Mouse (Mus musculus): ENCODE measurements around the gene Cpne5. TPM values are rescaled to one million over a fixed set of nuclear protein-coding genes. Genes with fewer than 3 reads are reported as not detected.
"Not testable (repeated sequence)": the region's sequence is repeated elsewhere in the genome, so short reads cannot be mapped to it uniquely, and the experiment has no call there.

The Cpne5 gene
- total RNA-seq (2017), result 1.4 and 1.8 TPM in 2 replicates

DNA sequence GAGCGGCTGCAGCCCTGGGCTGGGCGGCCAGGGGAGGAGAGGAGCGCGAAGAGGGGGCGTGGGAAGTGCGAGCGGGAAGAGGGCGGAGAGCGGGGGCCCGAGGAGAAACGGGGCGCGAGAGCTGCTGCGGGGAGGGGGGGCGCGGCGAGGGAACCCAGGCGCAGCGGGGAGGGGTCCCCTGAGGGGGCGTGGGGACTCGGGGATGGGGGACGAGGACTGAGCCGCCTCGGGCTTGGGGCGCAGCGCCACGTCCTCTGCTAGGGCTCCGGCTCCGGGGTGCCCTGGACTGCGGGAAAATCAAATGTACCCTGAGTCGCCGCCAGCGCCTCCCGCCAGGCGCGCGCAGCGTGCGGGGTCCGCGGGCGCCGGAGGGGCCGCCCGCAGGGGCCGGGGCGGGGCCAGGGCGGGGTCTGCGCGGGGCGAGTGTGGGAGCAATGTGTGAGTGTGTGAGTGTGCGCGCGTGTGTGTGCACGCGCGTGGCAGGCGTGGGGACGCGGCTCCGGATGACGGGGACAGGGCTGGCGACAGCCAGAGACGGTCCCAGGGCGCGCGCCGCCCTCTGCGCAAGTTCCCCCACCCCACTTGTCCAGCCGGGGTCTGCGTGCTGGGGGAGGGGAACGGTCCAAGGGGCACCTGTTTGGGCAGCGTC lies at the start of gene Cpne5:
TSS of gene Cpne5 (minus strand) at position 396 of the 649 bp plus-strand sequence.
- ATAC-seq (ENCODE audit: extremely low read depth, insufficient number of reproducible peaks, low FRiP score, poor library complexity, severe bottlenecking), result no peak

DNA sequence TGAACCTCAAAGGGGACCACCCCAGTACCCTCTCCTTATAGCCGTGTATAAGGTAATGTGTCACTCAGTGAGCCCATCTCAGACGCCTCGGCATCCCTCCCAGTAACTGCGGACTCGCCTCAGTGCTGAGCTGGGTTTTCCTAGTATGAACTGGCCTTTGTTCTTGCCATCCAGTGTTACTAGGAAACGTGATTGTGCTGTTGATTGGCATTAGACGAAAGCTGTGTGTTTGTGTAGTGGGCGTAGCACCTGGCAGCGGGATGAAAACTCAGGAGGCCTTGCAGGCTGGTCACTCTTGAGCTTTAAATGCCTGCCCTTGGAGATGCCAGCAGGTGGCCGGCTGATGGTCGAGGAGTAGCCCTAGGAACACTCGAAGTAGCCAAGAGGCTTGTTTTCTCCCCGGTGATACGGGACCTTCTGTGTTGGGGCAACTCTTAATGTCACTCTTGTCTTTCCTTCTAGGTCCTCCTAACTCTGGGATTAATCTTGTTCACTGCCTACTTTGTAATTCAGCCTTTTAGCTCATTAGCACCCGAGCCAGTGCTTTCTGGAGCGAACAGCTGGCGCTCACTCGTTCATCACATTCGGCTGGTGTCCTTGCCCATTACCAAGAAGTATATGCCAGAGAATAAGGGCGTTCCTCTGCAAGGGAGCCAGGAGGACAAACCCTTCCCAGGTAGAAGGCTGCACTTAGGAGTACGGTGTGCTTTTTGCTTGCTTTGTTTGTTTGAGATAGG lies 44.4 kb upstream of the Cpne5 start:
- no peak for ATAC-seq (ENCODE audit: extremely low read depth, insufficient number of reproducible peaks, low FRiP score, poor library complexity, severe bottlenecking)

DNA sequence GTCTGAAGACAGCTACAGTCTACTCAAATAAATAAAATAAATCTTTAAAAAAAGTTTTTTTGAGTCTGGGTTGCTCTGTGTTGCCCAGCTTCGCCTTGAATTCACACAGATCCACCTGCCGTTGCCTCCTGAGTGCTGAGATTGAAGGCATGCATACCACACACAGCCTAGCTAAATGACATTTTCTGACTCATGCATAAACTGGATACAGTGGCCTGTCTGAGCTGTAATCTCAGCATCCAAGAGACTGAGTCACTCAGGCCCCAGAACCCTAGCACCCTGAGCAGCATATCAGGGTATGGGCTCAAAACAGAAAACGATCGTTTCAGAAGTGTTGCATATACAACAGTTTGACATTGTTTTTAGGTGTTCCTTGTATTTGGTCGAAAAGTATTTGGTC lies 43.6 kb upstream of the Cpne5 start:
- no peak for ATAC-seq (ENCODE audit: extremely low read depth, insufficient number of reproducible peaks, low FRiP score, poor library complexity, severe bottlenecking)

DNA sequence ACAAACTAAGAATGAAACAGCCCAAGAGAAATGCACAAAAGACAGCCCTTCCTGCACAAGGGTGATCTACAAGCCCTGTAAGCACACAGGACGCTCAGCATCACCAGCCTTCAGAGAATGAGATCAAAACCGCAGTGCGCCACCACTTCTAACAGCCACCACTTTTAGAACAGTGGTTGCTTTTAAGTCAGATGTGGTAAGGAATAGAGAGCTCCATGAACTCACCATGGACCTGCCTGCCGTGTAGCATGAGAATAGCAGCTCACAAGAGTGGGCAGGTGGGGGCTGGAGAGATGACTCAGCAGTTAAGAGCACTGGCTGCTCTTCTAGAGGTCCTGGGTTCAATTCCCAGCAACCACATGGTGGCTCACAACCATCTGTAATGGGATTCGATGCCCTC lies 42.5 kb upstream of the Cpne5 start:
- 0 out of 2 replicates have a peak, but pooled peaks have one; percentile 26 for ATAC-seq (ENCODE audit: extremely low read depth, insufficient number of reproducible peaks, low FRiP score, poor library complexity, severe bottlenecking)

DNA sequence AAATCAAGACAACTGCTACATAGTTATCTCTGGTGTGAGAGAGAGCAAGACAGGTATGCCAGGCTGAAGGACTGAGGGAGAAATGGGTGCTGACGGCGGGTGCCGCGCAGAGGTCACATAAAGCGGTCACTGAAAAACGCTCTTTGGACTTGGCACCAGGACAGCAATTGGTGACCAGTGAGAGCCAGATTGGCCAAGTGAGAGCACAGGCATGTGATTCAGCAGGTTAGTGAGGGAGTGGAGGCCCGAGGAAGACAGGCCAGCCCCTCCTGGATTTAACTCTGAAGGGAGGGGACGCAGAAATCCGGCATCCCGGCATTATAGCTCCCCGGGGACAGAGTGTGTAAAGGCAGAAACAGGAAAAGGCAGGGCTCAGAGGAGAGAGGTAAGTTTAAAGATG lies 35.9 kb upstream of the Cpne5 start:
- no peak for ATAC-seq (ENCODE audit: extremely low read depth, insufficient number of reproducible peaks, low FRiP score, poor library complexity, severe bottlenecking)

DNA sequence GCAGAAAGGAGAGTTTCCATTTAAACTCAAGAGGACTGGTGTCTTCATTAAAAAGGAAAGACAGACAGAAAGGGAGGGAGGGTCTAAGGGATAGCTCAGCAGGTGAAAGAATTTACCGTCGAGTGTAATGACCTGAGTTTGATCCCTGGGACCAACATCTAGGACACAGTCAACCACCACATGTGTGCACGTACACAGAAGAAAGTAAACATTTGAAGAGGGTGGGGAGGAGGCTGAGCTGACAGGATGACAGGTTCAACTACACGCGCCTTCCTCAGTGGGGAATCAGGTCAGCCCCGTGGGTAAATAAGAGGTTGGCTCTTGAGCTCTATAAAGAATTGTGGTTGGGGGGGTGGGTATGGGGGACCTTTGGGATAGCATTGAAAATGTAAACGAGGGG lies 35.2 kb upstream of the Cpne5 start:
- ATAC-seq (ENCODE audit: extremely low read depth, insufficient number of reproducible peaks, low FRiP score, poor library complexity, severe bottlenecking), result no peak

DNA sequence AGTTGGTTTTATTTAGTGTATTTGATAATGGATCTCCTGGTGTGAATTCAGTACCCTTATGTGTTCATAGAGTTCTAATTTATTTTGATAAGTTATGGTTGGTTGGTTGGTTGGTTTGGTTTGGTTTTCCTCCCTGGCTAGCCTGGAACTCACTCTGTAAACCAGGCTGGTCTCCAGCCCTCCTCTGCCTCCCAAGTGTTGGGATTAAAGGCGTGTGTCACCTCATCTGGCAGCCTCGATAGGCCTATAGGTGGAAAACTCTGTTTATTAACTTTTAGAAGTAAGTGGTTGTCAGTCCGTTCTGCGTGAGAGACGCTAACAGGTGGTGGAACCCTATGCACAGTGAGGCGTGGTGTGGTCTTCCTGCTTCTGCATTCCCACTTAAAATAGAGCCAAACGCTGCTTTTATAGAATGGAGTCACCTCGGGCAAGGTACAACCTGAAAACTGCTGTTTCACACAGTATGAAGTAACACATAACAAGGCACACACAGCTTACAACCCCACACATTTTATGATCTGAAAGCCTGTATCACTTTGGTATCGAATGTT lies 32.3 kb upstream of the Cpne5 start:
- no peak for ATAC-seq (ENCODE audit: extremely low read depth, insufficient number of reproducible peaks, low FRiP score, poor library complexity, severe bottlenecking)

DNA sequence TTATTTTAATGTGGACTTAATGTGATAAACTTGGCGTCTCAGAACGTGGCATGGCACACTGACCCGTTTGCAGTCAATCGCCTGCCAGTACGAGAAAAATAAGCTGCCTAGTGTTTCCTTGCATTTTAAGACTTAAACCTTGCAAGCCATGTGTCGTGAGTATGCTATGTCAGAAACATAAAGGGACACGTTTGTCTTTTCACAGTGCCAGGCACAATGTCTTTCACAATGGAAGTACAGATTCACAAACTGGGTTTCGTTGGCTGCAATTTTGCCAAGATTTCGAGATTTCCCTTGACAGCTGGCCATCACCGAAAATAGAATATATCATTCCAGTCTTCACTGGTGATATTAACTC lies 31.4 kb upstream of the Cpne5 start:
- ATAC-seq (ENCODE audit: extremely low read depth, insufficient number of reproducible peaks, low FRiP score, poor library complexity, severe bottlenecking), result no peak

DNA sequence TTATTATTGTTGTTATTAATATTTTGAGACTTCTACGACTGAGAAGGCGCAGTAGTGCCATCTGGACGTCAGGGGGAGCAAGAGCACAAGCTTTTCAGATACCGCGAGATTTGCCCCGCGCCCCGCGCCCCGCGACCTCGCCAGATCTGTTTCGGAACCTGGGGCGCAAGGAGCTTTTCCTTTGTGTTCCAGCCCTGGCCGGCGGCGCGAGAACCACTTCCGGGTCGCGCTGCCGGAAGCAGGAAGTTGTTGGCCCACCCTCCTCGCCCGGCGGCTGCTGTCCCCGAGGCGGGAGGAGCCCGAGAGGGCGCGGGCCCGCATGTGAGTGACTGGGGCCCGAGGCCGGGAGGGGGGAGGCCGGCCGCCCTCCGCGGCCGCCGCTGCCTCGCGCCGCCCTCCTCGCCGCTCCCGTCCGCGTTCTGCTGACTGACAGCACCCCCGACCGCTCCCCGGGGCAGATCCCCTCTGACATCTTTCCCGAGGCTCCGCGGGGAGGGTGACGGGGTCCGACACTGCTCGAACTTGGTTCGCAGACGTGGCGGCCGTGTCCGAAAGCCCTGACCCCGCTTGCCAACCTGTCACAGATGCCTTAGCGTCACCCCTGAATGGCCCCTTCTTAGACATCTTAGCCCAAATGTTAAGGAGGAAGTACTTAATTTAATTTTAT lies 30.8 kb upstream of the Cpne5 start, which contains the start of gene BC004004:
TSS of gene BC004004 (plus strand) at position 107 of the 667 bp plus-strand sequence.
- ATAC-seq (ENCODE audit: extremely low read depth, insufficient number of reproducible peaks, low FRiP score, poor library complexity, severe bottlenecking), result peak; percentile 87

DNA sequence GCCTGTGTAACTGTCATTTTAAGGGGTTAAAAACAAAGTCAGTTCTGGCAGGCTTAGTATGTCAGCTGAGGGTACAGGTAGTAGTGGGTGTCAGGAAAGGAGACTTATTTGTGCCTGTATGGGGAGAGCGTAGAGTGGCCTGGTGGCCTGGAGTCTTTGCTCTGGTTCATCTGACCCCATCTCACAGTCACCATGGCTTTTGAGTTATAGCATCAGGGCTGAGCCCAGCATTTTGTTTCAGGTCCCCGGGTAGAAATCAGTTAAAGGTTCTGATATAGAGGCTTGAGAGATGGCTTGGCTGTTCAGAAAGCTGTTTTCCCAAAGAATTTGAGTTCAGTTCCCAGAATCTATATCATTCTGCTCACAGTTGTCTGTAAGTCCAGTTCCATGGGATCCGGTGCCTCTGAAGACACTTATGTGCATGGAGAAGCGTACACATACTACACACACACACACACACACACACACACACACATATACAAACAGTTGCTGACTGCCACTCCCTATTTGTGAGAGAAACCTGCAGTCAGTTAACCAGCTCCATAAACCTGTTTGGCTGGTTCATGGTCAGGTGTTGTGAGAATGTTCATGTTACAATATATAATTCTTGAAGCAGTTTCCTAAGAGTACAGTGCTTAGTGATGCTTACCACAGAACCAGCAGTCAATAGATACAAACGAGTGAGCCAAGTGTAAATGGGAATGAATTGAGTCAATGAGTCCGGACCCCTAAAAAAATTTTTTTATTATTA lies 30.1 kb upstream of the Cpne5 start:
- ATAC-seq (ENCODE audit: extremely low read depth, insufficient number of reproducible peaks, low FRiP score, poor library complexity, severe bottlenecking), result no peak

DNA sequence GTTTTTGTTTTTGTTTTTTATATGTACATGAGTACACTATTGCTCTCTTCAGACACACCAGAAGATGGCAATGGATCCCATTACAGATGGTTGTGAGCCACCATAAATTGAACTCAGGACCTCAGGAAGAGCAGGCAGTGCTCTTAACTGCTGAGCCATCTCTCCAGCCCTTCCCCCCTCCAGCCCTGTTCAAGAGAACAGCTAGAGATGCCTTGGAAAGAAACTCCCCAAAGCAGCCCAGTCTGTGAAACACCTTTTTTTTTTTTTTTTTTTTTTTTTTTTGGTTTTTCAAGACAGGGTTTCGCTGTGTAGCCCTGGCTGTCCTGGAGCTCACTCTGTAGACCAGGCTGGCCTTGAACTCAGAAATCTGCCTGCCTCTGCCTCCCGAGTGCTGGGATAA lies 29.1 kb upstream of the Cpne5 start:
- ATAC-seq (ENCODE audit: extremely low read depth, insufficient number of reproducible peaks, low FRiP score, poor library complexity, severe bottlenecking), result not testable (repeated sequence)

DNA sequence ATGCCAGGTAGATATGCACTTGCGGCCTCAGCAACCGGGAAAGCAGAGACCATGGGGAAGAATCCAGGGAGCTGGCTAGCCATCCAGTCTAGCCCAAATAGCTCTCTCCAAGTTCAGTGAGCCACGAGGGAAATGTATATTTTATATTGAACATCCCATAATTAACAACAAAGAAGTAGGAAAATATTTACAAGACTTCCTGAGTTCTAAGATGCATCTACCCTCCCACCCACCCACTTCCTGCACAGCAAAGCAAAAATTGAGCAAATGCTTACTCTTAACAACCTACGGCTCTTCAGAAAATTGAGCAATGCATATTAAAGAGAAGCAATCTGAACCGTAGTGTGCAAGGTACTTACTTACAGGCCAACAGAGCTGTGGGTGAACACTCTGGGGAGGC lies 26.8 kb upstream of the Cpne5 start:
- ATAC-seq (ENCODE audit: extremely low read depth, insufficient number of reproducible peaks, low FRiP score, poor library complexity, severe bottlenecking), result no peak

DNA sequence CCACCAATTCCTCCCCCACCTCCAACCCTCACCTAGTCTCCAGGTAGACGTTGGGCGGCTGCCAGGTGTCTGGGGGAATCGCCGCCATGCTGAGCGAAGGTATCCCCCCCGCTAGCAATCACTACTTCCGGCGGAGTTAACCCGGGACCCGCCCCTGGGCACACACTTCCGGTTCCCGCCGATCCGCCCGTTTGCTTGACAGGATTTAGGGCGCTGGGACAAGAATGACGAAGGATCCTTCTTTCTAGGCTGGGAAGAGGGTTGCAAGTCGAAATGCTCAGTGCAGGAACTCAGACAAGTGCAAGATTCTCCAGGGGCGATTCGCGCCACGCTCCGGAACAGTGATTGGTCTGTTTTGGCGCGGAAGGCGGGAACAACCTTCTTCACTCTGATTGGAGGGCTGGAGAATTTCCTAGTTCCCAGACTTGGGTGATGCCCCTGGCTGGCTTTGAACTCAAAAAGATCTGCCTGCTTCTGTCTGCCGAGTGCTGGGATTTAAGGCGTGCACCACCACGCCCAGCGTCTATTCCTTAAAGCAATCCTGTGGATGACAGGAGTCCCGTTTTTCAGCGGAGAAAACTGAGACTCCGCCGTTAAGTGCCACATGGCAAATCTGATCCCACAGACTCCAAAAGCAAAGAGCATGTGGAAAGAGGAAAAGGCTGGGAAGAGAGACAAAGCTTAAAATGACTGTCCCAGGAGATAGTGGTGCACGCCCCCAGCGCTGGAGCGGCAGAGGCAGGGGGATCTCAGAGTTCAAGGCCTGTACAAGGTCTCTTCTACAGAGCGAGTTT lies 26.1 kb upstream of the Cpne5 start, which contains the start of gene Ppil1:
TSS of gene Ppil1 (minus strand) at position 347 of the 794 bp plus-strand sequence.
- ATAC-seq (ENCODE audit: extremely low read depth, insufficient number of reproducible peaks, low FRiP score, poor library complexity, severe bottlenecking), result peak; percentile 52

DNA sequence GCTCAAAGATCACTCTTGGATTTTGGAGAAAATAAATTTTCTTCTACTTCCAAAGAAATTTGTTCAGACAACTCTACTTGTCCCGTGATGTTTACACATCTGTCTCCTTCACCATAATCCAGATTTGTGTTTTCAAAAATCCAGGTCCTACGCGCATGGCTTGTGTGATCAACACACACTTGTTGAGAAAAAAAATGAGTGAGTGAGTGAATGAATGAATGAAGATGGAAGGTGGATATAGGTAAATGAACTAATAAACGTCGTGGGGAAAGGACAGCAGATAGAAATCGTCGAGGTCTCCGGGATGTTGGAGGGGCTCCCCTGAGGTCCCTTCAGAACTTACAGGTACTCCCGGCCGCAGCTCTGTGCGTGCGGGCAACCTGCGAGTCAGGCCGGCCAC lies 25.4 kb upstream of the Cpne5 start:
- ATAC-seq (ENCODE audit: extremely low read depth, insufficient number of reproducible peaks, low FRiP score, poor library complexity, severe bottlenecking), result no peak

DNA sequence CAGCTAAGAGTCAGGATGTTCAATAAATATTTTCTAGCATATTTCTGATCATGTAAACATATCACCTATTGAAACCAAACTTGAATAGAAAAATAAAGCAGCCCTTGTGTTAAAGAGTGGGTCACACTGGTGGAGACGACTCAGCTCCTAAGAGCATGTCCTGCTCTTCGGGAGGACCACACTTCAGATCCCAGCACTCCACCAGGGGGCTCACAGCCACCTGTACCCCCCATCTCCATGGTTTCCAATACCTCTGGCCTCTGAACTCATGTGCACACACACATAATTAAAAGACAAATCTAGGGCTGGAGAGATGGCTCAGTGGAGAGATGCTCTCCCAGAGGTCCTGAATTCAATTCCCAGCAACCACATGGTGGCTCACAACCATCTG lies 24.3 kb upstream of the Cpne5 start:
- ATAC-seq (ENCODE audit: extremely low read depth, insufficient number of reproducible peaks, low FRiP score, poor library complexity, severe bottlenecking), result no peak

DNA sequence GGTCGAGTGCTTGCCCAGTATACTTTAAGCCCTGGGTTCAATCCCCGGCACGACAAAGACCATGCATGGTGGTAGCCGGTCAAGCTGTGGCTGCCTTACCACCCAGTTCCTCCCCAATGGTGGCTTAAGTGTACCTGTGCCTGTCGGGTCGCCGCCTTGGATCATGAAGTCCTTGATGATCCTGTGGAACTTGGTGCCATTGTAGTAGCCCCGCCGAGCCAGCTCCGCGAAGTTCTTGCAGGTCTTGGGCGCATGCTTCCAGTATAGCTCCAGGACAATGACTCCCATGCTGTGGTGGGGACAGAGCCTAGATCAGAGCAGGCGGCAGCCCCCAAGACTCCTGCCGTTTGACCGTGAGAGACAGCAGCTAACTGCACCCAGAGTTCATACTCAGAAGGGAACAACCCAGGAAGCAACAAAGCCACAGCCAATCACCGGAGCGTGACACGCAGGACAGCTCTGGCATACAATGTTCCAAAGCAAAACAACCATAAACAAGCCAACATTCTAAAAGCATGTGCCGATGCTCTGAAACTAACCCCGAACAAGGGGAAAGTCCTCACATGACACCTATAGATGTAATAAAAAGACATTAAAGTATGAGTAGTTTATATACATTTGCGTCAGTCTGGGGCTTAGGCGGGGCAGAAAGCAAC lies 23.8 kb upstream of the Cpne5 start:
- no peak for ATAC-seq (ENCODE audit: extremely low read depth, insufficient number of reproducible peaks, low FRiP score, poor library complexity, severe bottlenecking)

DNA sequence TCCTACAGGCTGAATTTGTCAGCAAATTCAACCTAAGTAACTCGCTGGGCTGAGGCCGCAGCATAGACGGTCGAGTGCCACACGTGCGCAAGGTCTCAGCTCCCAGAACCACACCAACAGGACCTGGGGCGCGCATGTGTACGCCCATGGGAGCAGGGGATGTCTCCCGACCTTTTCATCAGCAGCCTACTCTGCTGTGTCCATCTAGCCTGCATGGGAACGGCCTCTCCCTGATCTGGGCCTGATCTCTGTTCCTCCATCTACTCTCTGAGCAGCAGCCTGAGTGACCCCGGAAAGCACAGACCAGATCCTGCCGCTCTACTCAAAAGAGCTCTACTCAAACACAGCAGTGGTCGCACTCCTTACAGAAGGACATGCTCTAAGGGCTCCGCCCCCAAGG lies 22.5 kb upstream of the Cpne5 start:
- no peak for ATAC-seq (ENCODE audit: extremely low read depth, insufficient number of reproducible peaks, low FRiP score, poor library complexity, severe bottlenecking)

DNA sequence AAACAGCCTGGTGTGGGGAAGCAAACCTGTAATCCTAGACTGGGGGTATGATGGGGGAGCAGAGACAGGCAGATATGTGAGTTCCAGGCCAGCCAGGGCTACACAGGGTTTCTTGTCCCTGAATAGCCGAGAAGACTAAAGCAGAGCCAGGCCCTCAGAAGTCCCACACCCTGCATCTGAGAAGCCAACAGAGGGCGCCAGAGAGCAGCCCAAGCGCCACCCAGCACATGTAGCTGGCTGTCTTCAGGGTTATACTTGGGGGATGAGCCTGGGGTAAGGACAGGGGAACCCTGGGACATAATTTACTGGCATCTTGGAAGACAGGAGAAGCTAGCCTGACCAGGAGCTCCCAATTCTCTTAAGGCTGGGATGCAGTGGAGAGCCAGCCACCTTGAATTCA lies 21.5 kb upstream of the Cpne5 start:
- peak; percentile 80 for ATAC-seq (ENCODE audit: extremely low read depth, insufficient number of reproducible peaks, low FRiP score, poor library complexity, severe bottlenecking)

Data from neutrophil, adult 5-6 weeks (primary cell).